Mouse (Mus musculus) limb, embryonic 14.5 days (tissue): Measurements from ENCODE around the gene Cdk2ap2. TPM values are rescaled to one million over a fixed set of nuclear protein-coding genes. Genes with fewer than 3 reads are reported as not detected.
"Not testable (repeated sequence)": the region's sequence is repeated elsewhere in the genome, so short reads cannot be mapped to it uniquely, and the experiment has no call there.

Experiments
- ATAC-seq: fragments of 200-750 bp; cut with Nextera tagmentation; 2 replicates; pipeline ENCODE4 v1.8.0; 2017; ENCODE audit warnings: low read depth, moderate number of reproducible peaks, moderate TSS enrichment; ENCODE audit not compliant: low FRiP score
- DNase-seq: peaks from one replicate; pipeline ENCODE4 v3.0.0-alpha.2; 2015; ENCODE audit warnings: low spot score
- H3K27ac ChIP-seq: fragments of 300-500 bp; sonication (generic); replicated peaks from 2 replicates; pipeline ENCODE4 v1.5.1; 2014; ENCODE audit warnings: low read depth, mild to moderate bottlenecking, low read length, moderate library complexity, mixed read lengths
- H3K27me3 ChIP-seq: fragments of 300-500 bp; sonication (generic); 2 replicates; pipeline ENCODE4 v1.6.1; 2014; ENCODE audit warnings: low read length, mixed read lengths; ENCODE audit not compliant: control insufficient read depth, insufficient read depth
- H3K36me3 ChIP-seq: fragments of 300-500 bp; sonication (generic); 2 replicates; pipeline ENCODE4 v1.6.1; 2014; ENCODE audit warnings: mild to moderate bottlenecking, low read length, moderate library complexity, mixed read lengths; ENCODE audit not compliant: control insufficient read depth, insufficient read depth
- H3K4me1 ChIP-seq: fragments of 300-500 bp; sonication (generic); 2 replicates; pipeline ENCODE4 v1.6.1; 2014; ENCODE audit warnings: antibody characterized with exemption, low read length, mixed read lengths; ENCODE audit not compliant: control insufficient read depth, insufficient read depth
- H3K4me2 ChIP-seq: fragments of 300-500 bp; sonication (generic); replicated peaks from 2 replicates; pipeline ENCODE4 v1.6.1; 2014; ENCODE audit warnings: low read depth, mild to moderate bottlenecking, low read length, moderate library complexity; ENCODE audit not compliant: severe bottlenecking
- H3K4me3 ChIP-seq: fragments of 300-500 bp; sonication (generic); replicated peaks from 2 replicates; pipeline ENCODE4 v1.5.1; 2014; ENCODE audit warnings: low read length
- H3K9ac ChIP-seq: fragments of 300-500 bp; sonication (generic); 2 replicates; pipeline ENCODE4 v1.6.1; 2014; ENCODE audit warnings: mild to moderate bottlenecking, low read depth, low read length, moderate library complexity; ENCODE audit not compliant: severe bottlenecking
- H3K9me3 ChIP-seq: fragments of 300-500 bp; sonication (generic); 2 replicates; pipeline ENCODE4 v1.6.1; 2016; ENCODE audit warnings: low read length; ENCODE audit not compliant: control insufficient read depth
- POLR2A ChIP-seq: fragments of 200-500 bp; IDR thresholded peaks from 2 replicates; pipeline ENCODE4 v1.8.0; 2012; ENCODE audit warnings: inconsistent platforms, mild to moderate bottlenecking, moderate library complexity, borderline replicate concordance; ENCODE audit not compliant: insufficient read depth, insufficient read length; ENCODE audit errors: extremely low read depth
- WGBS: fragments of 180-500 bp; shearing (Covaris S2); extraction: QIAGEN DNeasy Blood & Tissue Kit; methylation state at CpG from one replicate; pipeline ENCODE4 v1.1.7; 2014; 5-methylcytosine and 5-hydroxymethylcytosine counted together
- polyA plus RNA-seq, 2 experiments: library from polyadenylated mRNA; depleted of rRNA in 1 of 2; stranded (reverse) in 1 of 2; unstranded in 1 of 2; fragments of >200 nt; fragmentation: Nextera tagmentation in 1 of 2; extraction: Ambion mirVana in 1 of 2; gene quantifications; 2 replicates each; pipeline versions ENCODE4 v1.2.1 to v1.2.3; 2012 to 2014

Cdk2ap2 gene
- polyA plus RNA-seq, 2 experiments = 45.2 to 67.6 TPM

DNA sequence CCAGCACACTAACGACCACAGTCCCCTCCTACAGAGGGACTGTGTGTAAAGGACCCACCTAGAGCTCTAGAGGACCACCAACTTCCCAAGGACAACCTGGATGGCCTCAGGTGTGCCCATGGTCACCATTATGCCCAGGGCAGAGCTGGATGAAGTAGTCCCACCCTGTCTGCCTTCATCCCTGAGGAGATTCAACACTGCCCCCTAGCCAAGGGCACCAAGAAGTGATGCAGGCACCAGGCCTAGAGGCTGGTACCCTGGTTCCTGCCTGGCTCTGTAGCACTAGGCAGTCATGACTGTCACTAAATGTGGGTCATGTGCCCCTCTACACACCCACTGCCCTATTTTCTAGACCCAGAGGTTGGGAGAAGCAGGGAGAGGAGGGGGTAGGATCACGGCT lies 34.8 kb downstream of the Cdk2ap2 start:
- 77% methylated on average over 2 of the region's 2 CpGs for WGBS
- no peak overlapping the region for H3K9ac ChIP-seq

DNA sequence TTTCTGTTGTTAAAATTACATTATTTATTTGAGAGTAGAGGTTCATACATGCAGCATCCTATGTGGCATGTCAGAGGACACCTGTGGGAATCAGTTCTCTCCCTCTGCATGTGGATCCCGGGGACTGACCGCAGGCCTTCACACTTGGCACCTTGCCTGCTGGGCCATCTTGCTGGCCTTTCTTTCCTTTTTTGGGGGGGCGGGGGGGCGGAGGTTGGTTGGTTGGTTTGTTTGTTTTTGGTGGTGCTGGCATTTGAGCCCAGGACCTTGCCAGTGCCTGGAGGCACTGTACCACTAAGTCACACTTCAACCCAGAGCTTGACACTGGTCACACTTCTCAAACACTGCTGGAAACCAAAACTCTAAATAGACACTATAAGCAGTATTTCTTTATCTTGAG lies 37.4 kb downstream of the Cdk2ap2 start:
- 85% methylated on average over 4 of the region's 4 CpGs for WGBS
- DNase-seq = no peak

More for the DNA sequence above, 34.8 kb downstream of the Cdk2ap2 start:
- peaks cover 62% of the 10 kb centered on the region for H3K36me3 ChIP-seq
- H3K4me1 ChIP-seq = peaks cover 4% of the 10 kb centered on the region
- ATAC-seq = no peak
- no peak for DNase-seq
- H3K4me3 ChIP-seq = no peak overlapping the region
- H3K4me2 ChIP-seq = no peak overlapping the region
- H3K9me3 ChIP-seq = no peaks in the 10 kb centered on the region
- no peak overlapping the region for H3K27ac ChIP-seq
- H3K27me3 ChIP-seq = no peaks in the 10 kb centered on the region
- no peak for TF ChIP-seq POLR2A

DNA sequence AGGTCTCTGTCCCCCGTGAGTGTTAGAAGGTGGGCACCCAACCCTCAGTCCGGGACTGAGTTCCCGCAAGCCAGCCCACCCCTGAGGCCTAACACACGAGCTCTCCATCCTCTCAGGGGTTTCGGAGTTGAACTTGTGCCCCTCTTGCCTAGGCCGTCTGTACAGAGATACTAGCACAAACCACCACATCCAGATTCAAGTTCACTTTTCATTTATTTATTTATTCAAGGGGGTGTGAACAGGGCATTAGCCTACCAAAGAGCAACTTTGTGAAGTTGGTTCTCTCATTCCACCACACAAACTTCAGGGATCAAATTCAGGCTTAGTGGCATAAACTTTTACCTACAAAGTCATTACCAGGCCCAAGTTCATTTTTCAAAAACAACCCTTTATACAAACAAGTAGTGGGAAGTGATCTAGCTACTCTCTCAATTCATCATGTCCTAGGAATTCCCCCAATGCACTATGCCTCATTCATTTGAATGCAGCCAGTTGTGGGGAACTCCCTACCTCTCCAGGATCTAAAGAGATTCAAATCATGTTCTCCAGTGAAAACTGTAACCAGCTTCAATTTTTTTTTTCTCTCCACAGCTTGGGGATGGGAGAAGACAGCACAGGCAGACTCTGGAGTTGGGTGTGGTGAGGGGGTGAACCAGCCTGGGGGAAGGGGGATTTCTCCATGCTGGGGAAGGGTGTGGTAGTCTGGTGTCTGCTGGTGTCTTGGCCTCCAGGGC lies 38.4 kb downstream of the Cdk2ap2 start:
- H3K36me3 ChIP-seq = peaks cover 28% of the 10 kb centered on the region
- H3K9me3 ChIP-seq, H3K4me2 ChIP-seq, ATAC-seq, DNase-seq, H3K27me3 ChIP-seq, H3K9ac ChIP-seq, H3K4me3 ChIP-seq, H3K27ac ChIP-seq, H3K4me1 ChIP-seq: not testable (repeated sequence)
- 81% methylated on average over 6 of the region's 6 CpGs for WGBS

More for the DNA sequence above, 37.4 kb downstream of the Cdk2ap2 start:
- Histone ChIP-seq H3K9me3 (no peaks in the 10 kb centered on the region), H3K36me3 (peaks cover 38% of the 10 kb centered on the region), H3K27ac (no peak overlapping the region), H3K4me3 (no peak overlapping the region), H3K4me2 (no peak overlapping the region), H3K4me1 (no peaks in the 10 kb centered on the region), H3K9ac (no peak overlapping the region), H3K27me3 (no peaks in the 10 kb centered on the region)
- no peak for TF ChIP-seq POLR2A
- ATAC-seq = no peak

DNA sequence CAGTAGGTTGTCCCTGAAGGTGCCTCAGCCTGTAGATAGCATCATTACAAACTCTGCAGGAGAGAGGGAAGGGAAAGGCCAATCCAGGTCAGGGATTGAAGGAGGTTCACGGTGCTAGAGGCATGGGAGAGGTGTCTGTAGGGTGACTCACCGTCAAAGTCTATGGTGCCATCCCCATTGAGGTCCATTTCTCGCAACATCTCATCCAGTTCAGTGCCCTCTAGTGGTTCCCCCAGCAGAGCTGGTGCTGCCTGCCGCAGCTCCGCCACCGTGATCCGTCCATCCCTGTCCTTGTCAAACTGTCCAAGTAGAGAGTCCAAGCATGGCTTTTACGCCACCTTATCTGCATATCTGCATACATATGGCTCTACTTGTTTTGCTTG lies 39.0 kb downstream of the Cdk2ap2 start:
- not testable (repeated sequence) for H3K27ac ChIP-seq, H3K27me3 ChIP-seq, H3K4me1 ChIP-seq, ATAC-seq, H3K4me2 ChIP-seq, DNase-seq, H3K9ac ChIP-seq, H3K9me3 ChIP-seq, H3K4me3 ChIP-seq
- H3K36me3 ChIP-seq = peaks cover 24% of the 10 kb centered on the region
- 31% methylated on average over 6 of the region's 8 CpGs for WGBS

DNA sequence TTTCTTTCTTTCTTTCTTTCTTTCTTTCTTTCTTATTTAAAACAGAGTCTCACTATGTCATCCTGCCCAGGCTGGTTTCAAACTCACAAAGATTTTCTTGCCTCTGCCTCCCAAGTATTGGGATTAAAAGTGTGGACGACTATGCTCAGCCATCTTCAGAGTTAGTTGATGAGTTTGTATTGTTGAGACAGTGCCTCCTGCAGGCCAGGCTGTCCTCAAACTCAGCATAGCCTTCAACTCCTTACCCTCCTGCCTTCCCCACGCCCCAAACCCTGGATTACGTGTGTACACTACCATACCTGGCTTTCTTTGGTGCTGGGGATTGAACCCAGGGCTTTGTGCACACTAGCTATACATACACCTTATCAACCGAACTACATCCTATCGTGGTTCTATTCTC lies 39.5 kb downstream of the Cdk2ap2 start:
- no peak overlapping the region for H3K4me2 ChIP-seq
- H3K27ac ChIP-seq = no peak overlapping the region
- H3K4me3 ChIP-seq = no peak overlapping the region
- ATAC-seq (no peak), DNase-seq (no peak)
- H3K36me3 ChIP-seq = peaks cover 19% of the 10 kb centered on the region
- H3K9ac ChIP-seq = no peak overlapping the region
- TF ChIP-seq POLR2A = no peak
- H3K9me3 ChIP-seq = no peaks in the 10 kb centered on the region
- no peaks in the 10 kb centered on the region for H3K4me1 ChIP-seq
- 83% methylated on average over 5 of the region's 5 CpGs for WGBS
- H3K27me3 ChIP-seq = no peaks in the 10 kb centered on the region

DNA sequence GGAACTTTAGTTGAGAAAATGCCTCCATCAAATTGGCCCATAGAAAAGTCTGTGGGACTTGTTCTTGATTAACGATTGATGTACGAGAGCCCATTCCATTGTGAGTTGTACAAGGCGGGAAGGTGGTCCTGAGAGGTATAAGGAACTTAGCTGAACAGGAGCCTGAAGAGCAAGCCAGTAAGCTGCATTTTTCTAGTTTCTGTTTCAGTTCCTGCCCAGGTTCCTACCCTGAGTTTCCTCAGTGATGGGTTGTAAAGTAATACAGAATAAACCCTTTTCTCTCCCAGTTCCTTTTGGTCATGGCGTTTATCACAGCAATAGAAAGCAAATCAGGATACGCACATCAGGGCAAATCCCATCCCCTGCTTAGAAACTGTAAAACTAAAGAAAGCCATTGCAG lies 40.9 kb downstream of the Cdk2ap2 start:
- Histone ChIP-seq H3K27ac (no peak overlapping the region), H3K4me3 (no peak overlapping the region), H3K4me1 (no peaks in the 10 kb centered on the region), H3K9ac (no peak overlapping the region), H3K4me2 (no peak overlapping the region), H3K9me3 (no peaks in the 10 kb centered on the region), H3K27me3 (no peaks in the 10 kb centered on the region), H3K36me3 (0 out of 2 replicates have a peak, but pooled peaks cover 5% of the 10 kb centered on the region)
- no peak for DNase-seq
- no peak for ATAC-seq
- TF ChIP-seq POLR2A = no peak
- WGBS = 81% methylated on average over 5 of the region's 5 CpGs
